Mouse (Mus musculus) gastrocnemius, adult 18-20 months (tissue): ENCODE results near the gene Slc25a29. TPM values are rescaled to one million over a fixed set of nuclear protein-coding genes. Genes with fewer than 3 reads are reported as not detected.
A peak's percentile ranks its signal among the peaks of the same experiment; 100 is the strongest.
"Not testable (repeated sequence)": the region's sequence is repeated elsewhere in the genome, so short reads cannot be mapped to it uniquely, and the experiment has no call there.

Experiments
- DNase-seq: peaks from one replicate; pipeline ENCODE4 v3.0.0; 2021; ENCODE audit warnings: low spot score
- long read RNA-seq, 2 experiments: library from polyadenylated mRNA; stranded (forward); transcript quantifications; one replicate each; pipeline ENCODE4 v2.0.0; 2021
- total RNA-seq, 2 experiments: library from RNA; stranded (reverse); gene quantifications; 2 replicates each; pipeline ENCODE4 v1.2.3; 2021

Slc25a29 gene
- total RNA-seq = 1 to 10 TPM; 9.3 to 9.4 TPM
- long read RNA-seq, experiment 1, transcript Slc25a29-201 (4 exons, 1,976 nt) = major isoform, 18 of 18 reads
- long read RNA-seq, experiment 1, partial matches to known transcripts = 0 of 18 reads
- long read RNA-seq, experiment 1, other reads (novel, unspliced or antisense) = 0 of 18 reads
- long read RNA-seq, experiment 2, transcript Slc25a29-201 (4 exons, 1,976 nt) = major isoform, 25 of 26 reads
- long read RNA-seq, experiment 2, partial matches to known transcripts = 1 of 26 reads
- long read RNA-seq, experiment 2, other reads (novel, unspliced or antisense) = 0 of 26 reads

- peak; percentile 97 for DNase-seq
Measured at GRCm38 (mm10) chr12:108835840-108836409, at the start of gene Slc25a29, which contains the start of gene Slc25a47. Gene Slc25a29, minus strand, starts transcription at chr12:108835883. Gene Slc25a47, plus strand, starts transcription at chr12:108836046.

GRCm38 (mm10) chr12:108882776-108883175 is 47.1 kb upstream of the Slc25a29 start:
- DNase-seq = no peak

GRCm38 (mm10) chr12:108881192-108881591 is 45.5 kb upstream of the Slc25a29 start:
- DNase-seq = no peak

- no peak for DNase-seq
Measured at GRCm38 (mm10) chr12:108880606-108881005, 44.9 kb upstream of the Slc25a29 start.

- no peak for DNase-seq
Measured at GRCm38 (mm10) chr12:108879138-108879537, 43.5 kb upstream of the Slc25a29 start.

GRCm38 (mm10) chr12:108873122-108873521 is 37.4 kb upstream of the Slc25a29 start:
- no peak for DNase-seq

- DNase-seq = no peak
Measured at GRCm38 (mm10) chr12:108869575-108869974, 33.9 kb upstream of the Slc25a29 start.

GRCm38 (mm10) chr12:108865007-108865494 is 29.4 kb upstream of the Slc25a29 start:
- DNase-seq = no peak

- DNase-seq = no peak
Measured at GRCm38 (mm10) chr12:108858486-108858885, 22.8 kb upstream of the Slc25a29 start.

- DNase-seq = peak; percentile 49
Measured at GRCm38 (mm10) chr12:108857589-108858184, 22.0 kb upstream of the Slc25a29 start.

- no peak for DNase-seq
Measured at GRCm38 (mm10) chr12:108857109-108857508, 21.4 kb upstream of the Slc25a29 start.

GRCm38 (mm10) chr12:108856186-108856585 is 20.5 kb upstream of the Slc25a29 start:
- no peak for DNase-seq

GRCm38 (mm10) chr12:108855081-108855480 is 19.4 kb upstream of the Slc25a29 start:
- no peak for DNase-seq

GRCm38 (mm10) chr12:108852822-108853221 is 17.1 kb upstream of the Slc25a29 start:
- DNase-seq = no peak

- DNase-seq = no peak
Measured at GRCm38 (mm10) chr12:108850886-108851285, 15.2 kb upstream of the Slc25a29 start.

- no peak for DNase-seq
Measured at GRCm38 (mm10) chr12:108850129-108850528, 14.4 kb upstream of the Slc25a29 start.

GRCm38 (mm10) chr12:108849488-108850022 is 13.9 kb upstream of the Slc25a29 start:
- DNase-seq = no peak

- not testable (repeated sequence) for DNase-seq
Measured at GRCm38 (mm10) chr12:108848033-108848432, 12.3 kb upstream of the Slc25a29 start.

GRCm38 (mm10) chr12:108842663-108843062 is 7.0 kb upstream of the Slc25a29 start:
- DNase-seq = peak; percentile 23

GRCm38 (mm10) chr12:108841181-108841580 is 5.5 kb upstream of the Slc25a29 start:
- DNase-seq = peak; percentile 62

- DNase-seq = no peak
Measured at GRCm38 (mm10) chr12:108836722-108837121, 1.0 kb upstream of the Slc25a29 start.

- DNase-seq = no peak
Measured at GRCm38 (mm10) chr12:108835208-108835839, 359 bp downstream of the Slc25a29 start.
